ENCODE assay signal across 8 mouse cellular contexts in genomic region chr8:107403038-107403781, GRCm38 (mm10). TPM values are rescaled to one million over a fixed set of nuclear protein-coding genes. Genes with fewer than 3 reads are reported as not detected.
A peak's percentile ranks its signal among the peaks of the same experiment; 100 is the strongest.
DNase-seq lines count a peak whose midpoint lies in the region; ATAC-seq and TF ChIP-seq lines count a peak whose summit lies in the region.

Gene Nqo1, minus strand, starts transcription at chr8:107403206.

- WGBS in forebrain, embryonic 12.5 days = 14% methylated on average over 22 of the region's 22 CpGs
- 14% methylated on average over 22 of the region's 22 CpGs for WGBS in heart, embryonic 16.5 days
- 7% methylated on average over 22 of the region's 22 CpGs for WGBS in liver, embryonic 13.5 days (ENCODE audit: insufficient replicate concordance)
- 10% methylated on average over 22 of the region's 22 CpGs for WGBS in stomach, embryonic 15.5 days

- peak; percentile 91 for DNase-seq in c-Kit-positive CD71-positive TER-119-positive erythroid progenitor cells, embryonic 14.5 days (ENCODE audit: low spot score)
- peak; percentile 84 to 93 for DNase-seq in kidney, postnatal 25 days
- peak; percentile 87 for DNase-seq in liver, embryonic 13.5 days
- peak; percentile 20 to 21 for DNase-seq in natural killer cell, adult 2 months (ENCODE audit: low spot score in 2 of 2)

- peak within 1 kb of the TSS; percentile 40; the same call in 1 of the 2 replicates for H3K9ac ChIP-seq in forebrain, embryonic 12.5 days
- H3K9ac ChIP-seq in heart, embryonic 16.5 days (ENCODE audit: low read length) = peak within 1 kb of the TSS; percentile 58
- peak within 1 kb of the TSS; percentile 78 for H3K9ac ChIP-seq in liver, embryonic 13.5 days
- no peak within 1 kb of the TSS for H3K9ac ChIP-seq in stomach, embryonic 15.5 days

- no peaks in the 10 kb centered on the region for H3K27me3 ChIP-seq in E14TG2a.4 (ENCODE audit: insufficient read depth, low read length)
- no peaks in the 10 kb centered on the region for H3K27me3 ChIP-seq in forebrain, embryonic 12.5 days
- H3K27me3 ChIP-seq in heart, embryonic 16.5 days (ENCODE audit: control insufficient read depth, insufficient read depth, low read length) = no peaks in the 10 kb centered on the region
- H3K27me3 ChIP-seq in liver, embryonic 13.5 days = no peaks in the 10 kb centered on the region
- H3K27me3 ChIP-seq in stomach, embryonic 15.5 days (replicated peaks) = no peaks in the 10 kb centered on the region

- TF ChIP-seq CTCF in E14TG2a.4 (conservative IDR thresholded peaks at IDR 0.05; ENCODE audit: low read length) = no peak

- peak within 1 kb of the TSS; percentile 76 for H3K4me3 ChIP-seq in E14TG2a.4 (replicated peaks; ENCODE audit: low read length)
- peak within 1 kb of the TSS; percentile 24 for H3K4me3 ChIP-seq in forebrain, embryonic 12.5 days (replicated peaks)
- H3K4me3 ChIP-seq in heart, embryonic 16.5 days (ENCODE audit: low read length) = peak within 1 kb of the TSS; percentile 55
- peak within 1 kb of the TSS; percentile 60 for H3K4me3 ChIP-seq in liver, embryonic 13.5 days (replicated peaks)
- peak within 1 kb of the TSS; percentile 37 for H3K4me3 ChIP-seq in stomach, embryonic 15.5 days (replicated peaks)

- ATAC-seq in forebrain, embryonic 12.5 days (ENCODE audit: low FRiP score) = peak; percentile 97
- ATAC-seq in heart, embryonic 16.5 days (replicated peaks; ENCODE audit: extremely low read depth, insufficient read depth, low FRiP score) = peak; percentile 95
- peak; percentile 96 for ATAC-seq in liver, embryonic 13.5 days (ENCODE audit: low read depth)
- peak; percentile 95 for ATAC-seq in stomach, embryonic 15.5 days (ENCODE audit: insufficient read depth, low FRiP score, low read depth)

- peaks cover 83% of the 10 kb centered on the region for H3K4me1 ChIP-seq in E14TG2a.4 (replicated peaks; ENCODE audit: low read depth, low read length)
- peaks cover 16% of the 10 kb centered on the region for H3K4me1 ChIP-seq in forebrain, embryonic 12.5 days
- H3K4me1 ChIP-seq in heart, embryonic 16.5 days (ENCODE audit: control insufficient read depth, insufficient read depth, low read length) = peaks cover 10% of the 10 kb centered on the region
- peaks cover 59% of the 10 kb centered on the region for H3K4me1 ChIP-seq in liver, embryonic 13.5 days (replicated peaks)
- peaks cover 14% of the 10 kb centered on the region; the same call in 1 of the 2 replicates for H3K4me1 ChIP-seq in stomach, embryonic 15.5 days

- H3K36me3 ChIP-seq in E14TG2a.4 (ENCODE audit: insufficient read depth, low read length) = no peaks in the 10 kb centered on the region
- 0 out of 2 replicates have a peak, but pooled peaks cover 6% of the 10 kb centered on the region for H3K36me3 ChIP-seq in forebrain, embryonic 12.5 days (replicated peaks)
- H3K36me3 ChIP-seq in heart, embryonic 16.5 days (ENCODE audit: control insufficient read depth, insufficient read depth) = no peaks in the 10 kb centered on the region
- peaks cover 2% of the 10 kb centered on the region; the same call in 1 of the 2 replicates for H3K36me3 ChIP-seq in liver, embryonic 13.5 days
- H3K36me3 ChIP-seq in stomach, embryonic 15.5 days = no peaks in the 10 kb centered on the region

- H3K27ac ChIP-seq in forebrain, embryonic 12.5 days = peak within 1 kb of the TSS; percentile 15; the same call in 1 of the 2 replicates
- H3K27ac ChIP-seq in heart, embryonic 16.5 days (ENCODE audit: low read length) = peak within 1 kb of the TSS; percentile 43
- H3K27ac ChIP-seq in liver, embryonic 13.5 days = peak within 1 kb of the TSS; percentile 99
- H3K27ac ChIP-seq in stomach, embryonic 15.5 days = peak within 1 kb of the TSS; percentile 31

- H3K4me2 ChIP-seq in forebrain, embryonic 12.5 days = peak within 1 kb of the TSS; percentile 57
- peak within 1 kb of the TSS; percentile 77 for H3K4me2 ChIP-seq in heart, embryonic 16.5 days (ENCODE audit: low read depth, low read length)
- H3K4me2 ChIP-seq in liver, embryonic 13.5 days = peak within 1 kb of the TSS; percentile 79
- peak within 1 kb of the TSS; percentile 58 for H3K4me2 ChIP-seq in stomach, embryonic 15.5 days

- H3K9me3 ChIP-seq in E14TG2a.4 (ENCODE audit: low read length) = no peaks in the 10 kb centered on the region
- no peaks in the 10 kb centered on the region for H3K9me3 ChIP-seq in forebrain, embryonic 12.5 days
- H3K9me3 ChIP-seq in heart, embryonic 16.5 days (replicated peaks; ENCODE audit: control insufficient read depth, low read length) = no peaks in the 10 kb centered on the region
- no peaks in the 10 kb centered on the region for H3K9me3 ChIP-seq in liver, embryonic 13.5 days (replicated peaks)
- no peaks in the 10 kb centered on the region for H3K9me3 ChIP-seq in stomach, embryonic 15.5 days

RNA-seq across cellular contexts. Expression of gene Nqo1, which starts in this region (rescaled TPM):
- 4.4 TPM in 2 replicates for polyA plus RNA-seq in forebrain, embryonic 12.5 days (2016; fragmentation: Nextera tagmentation; extraction: Ambion mirVana)
- 19.3 and 31.6 TPM in 2 replicates for polyA plus RNA-seq in heart, embryonic 16.5 days (2015; fragmentation: Nextera tagmentation; extraction: Ambion mirVana)
- polyA plus RNA-seq in liver, embryonic 13.5 days (2015; fragmentation: Nextera tagmentation; extraction: Ambion mirVana) = 17.8 and 19.7 TPM in 2 replicates
- 15.7 and 16.3 TPM in 2 replicates for polyA plus RNA-seq in stomach, embryonic 15.5 days (2015; fragmentation: Nextera tagmentation; extraction: Ambion mirVana)

Comparison
In these comparisons a context has a peak if more than half of its experiments do, and no peak if none do; other contexts are left out.
1. Peak in every context shown above with its lines: DNase-seq, ATAC-seq, H3K4me3 ChIP-seq and H3K27ac ChIP-seq.
2. H3K4me3 ChIP-seq: peak in every context shown above with its lines; median percentile 76 in E14TG2a.4; 60 in liver, embryonic 13.5 days; 55 in heart, embryonic 16.5 days; 37 in stomach, embryonic 15.5 days; 24 in forebrain, embryonic 12.5 days.
3. DNase-seq: peak in every context shown above with its lines; median percentile 91 in c-Kit-positive CD71-positive TER-119-positive erythroid progenitor cells, embryonic 14.5 days; 88 in kidney, postnatal 25 days; 87 in liver, embryonic 13.5 days; 20 in natural killer cell, adult 2 months.
4. H3K27ac ChIP-seq: peak in every context shown above with its lines; median percentile 99 in liver, embryonic 13.5 days; 43 in heart, embryonic 16.5 days; 31 in stomach, embryonic 15.5 days; 15 in forebrain, embryonic 12.5 days.